Mouse (Mus musculus): ENCODE measurements at regions not wholly inside any gene's neighbourhood (a gene's known extent, or its start where the extent isn't known, plus 50 kb on each side); places are given as distances from the start of the nearest gene placed in this dataset.
A peak's percentile ranks its signal among the peaks of the same experiment; 100 is the strongest.

GRCm38 (mm10) chr3:136611682-136612081 is 58.2 kb upstream of the Ppp3ca start:
- intact Hi-C loops (cut with DNase I) = loop anchor here (1.0 kb wide), 1 partner anchor 10 kb away; no protein-coding TSS in a partner anchor
- peak in 1 of 2 experiments; percentile 5 for DNase-seq (ENCODE audit: low spot score in 2 of 2)

GRCm38 (mm10) chr3:136610556-136610924 is 59.4 kb upstream of the Ppp3ca start:
- intact Hi-C loops (cut with DNase I) = no loop called here
- DNase-seq (ENCODE audit: low spot score in 2 of 2) = no peak

GRCm38 (mm10) chr3:136609855-136610555 is 59.9 kb upstream of the Ppp3ca start:
- intact Hi-C loops (cut with DNase I) = no loop called here

GRCm38 (mm10) chr3:136601706-136602105 is 68.2 kb upstream of the Ppp3ca start:
- no peak for DNase-seq (ENCODE audit: low spot score in 2 of 2)
- intact Hi-C loops (cut with DNase I) = no loop called here

More at GRCm38 (mm10) chr3:136609855-136610555, 59.9 kb upstream of the Ppp3ca start:
- no peak for DNase-seq (ENCODE audit: low spot score in 2 of 2)

- intact Hi-C loops (cut with DNase I) = no loop called here
- no peak for DNase-seq (ENCODE audit: low spot score in 2 of 2)
These were observed 86.0 kb upstream of the Ppp3ca start for GRCm38 (mm10) chr3:136583937-136584336.

- intact Hi-C loops (cut with DNase I) = no loop called here
- no peak for DNase-seq (ENCODE audit: low spot score in 2 of 2)
These were observed 91.9 kb upstream of the Ppp3ca start for GRCm38 (mm10) chr3:136578016-136578415.

- no peak for DNase-seq (ENCODE audit: low spot score in 2 of 2)
- intact Hi-C loops (cut with DNase I) = no loop called here
These were observed 99.4 kb upstream of the Ppp3ca start for GRCm38 (mm10) chr3:136570517-136570916.

GRCm38 (mm10) chr3:136556488-136556887 is 113.4 kb upstream of the Ppp3ca start:
- intact Hi-C loops (cut with DNase I) = no loop called here
- no peak for DNase-seq (ENCODE audit: low spot score in 2 of 2)

- intact Hi-C loops (cut with DNase I) = no loop called here
- no peak for DNase-seq (ENCODE audit: low spot score in 2 of 2)
These were observed 120.5 kb upstream of the Ppp3ca start for GRCm38 (mm10) chr3:136549471-136549870.

- no peak for DNase-seq (ENCODE audit: low spot score in 2 of 2)
- intact Hi-C loops (cut with DNase I) = no loop called here
These were observed 138.3 kb upstream of the Ppp3ca start for GRCm38 (mm10) chr3:136531604-136532003.

GRCm38 (mm10) chr3:136508575-136508974 is 161.3 kb upstream of the Ppp3ca start:
- intact Hi-C loops (cut with DNase I) = no loop called here
- no peak for DNase-seq (ENCODE audit: low spot score in 2 of 2)

- intact Hi-C loops (cut with DNase I) = no loop called here
- peak in 1 of 2 experiments; percentile 2 for DNase-seq (ENCODE audit: low spot score in 2 of 2)
These were observed 162.9 kb upstream of the Ppp3ca start for GRCm38 (mm10) chr3:136507070-136507469.

- no peak for DNase-seq (ENCODE audit: low spot score in 2 of 2)
- intact Hi-C loops (cut with DNase I) = no loop called here
These were observed 169.0 kb upstream of the Bank1 start for GRCm38 (mm10) chr3:136494831-136495230.

GRCm38 (mm10) chr3:136491683-136492082 is 165.8 kb upstream of the Bank1 start:
- intact Hi-C loops (cut with DNase I) = no loop called here
- DNase-seq (ENCODE audit: low spot score in 2 of 2) = no peak

- DNase-seq (ENCODE audit: low spot score in 2 of 2) = peak in 1 of 2 experiments; percentile 22
- intact Hi-C loops (cut with DNase I) = no loop called here
These were observed 145.8 kb upstream of the Bank1 start for GRCm38 (mm10) chr3:136471693-136472092.

- DNase-seq (ENCODE audit: low spot score in 2 of 2) = no peak
- intact Hi-C loops (cut with DNase I) = no loop called here
These were observed 136.9 kb upstream of the Bank1 start for GRCm38 (mm10) chr3:136462747-136463146.

- intact Hi-C loops (cut with DNase I) = no loop called here
- DNase-seq (ENCODE audit: low spot score in 2 of 2) = peak in 1 of 2 experiments; percentile 30
These were observed 130.7 kb upstream of the Bank1 start for GRCm38 (mm10) chr3:136456471-136457117.

GRCm38 (mm10) chr3:136455651-136456470 is 130.0 kb upstream of the Bank1 start:
- intact Hi-C loops (cut with DNase I) = no loop called here
- DNase-seq (ENCODE audit: low spot score in 2 of 2) = no peak

GRCm38 (mm10) chr3:136454967-136455366 is 129.1 kb upstream of the Bank1 start:
- DNase-seq (ENCODE audit: low spot score in 2 of 2) = no peak
- intact Hi-C loops (cut with DNase I) = no loop called here
